Mouse (Mus musculus) small intestine, adult 10 weeks (tissue): ENCODE data around the gene Ccdc154. TPM values are rescaled to one million over a fixed set of nuclear protein-coding genes. Genes with fewer than 3 reads are reported as not detected.

Source experiments
- polyA plus RNA-seq: library from polyadenylated mRNA; stranded (reverse); fragments of 350-450 nt; fragmentation: Illumina TruSeq; extraction: RNeasy Lipid Tissue Mini Kit (QIAGEN cat#74804); gene quantifications from one replicate; pipeline ENCODE4 v1.2.3, GENCODE M21; 2014; ENCODE audit warnings: low replicate concordance

Gene Ccdc154
- polyA plus RNA-seq, result not detected

DNA sequence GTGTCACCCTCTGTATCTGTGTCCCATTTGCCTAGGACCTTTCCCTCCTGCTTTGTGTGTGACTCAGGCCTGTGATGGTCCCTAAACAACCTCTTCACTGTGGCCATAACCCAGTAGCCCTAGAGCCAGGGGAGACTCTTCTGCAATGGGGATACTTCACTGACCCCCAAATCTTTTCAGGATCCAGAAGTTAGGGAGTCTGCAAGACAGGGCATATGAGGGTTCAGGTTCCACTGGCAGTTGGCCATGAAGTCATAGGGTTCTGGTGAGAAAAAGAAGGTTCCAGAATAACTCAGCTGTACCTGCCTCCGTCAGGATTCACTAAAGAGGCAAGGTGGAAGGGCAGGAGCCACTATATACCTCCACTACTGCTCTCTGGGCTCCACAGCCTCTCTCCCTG, at the start of gene Ccdc154:
Gene Ccdc154, plus strand, starts transcription at position 301 of the 400 bp plus-strand sequence.

DNA sequence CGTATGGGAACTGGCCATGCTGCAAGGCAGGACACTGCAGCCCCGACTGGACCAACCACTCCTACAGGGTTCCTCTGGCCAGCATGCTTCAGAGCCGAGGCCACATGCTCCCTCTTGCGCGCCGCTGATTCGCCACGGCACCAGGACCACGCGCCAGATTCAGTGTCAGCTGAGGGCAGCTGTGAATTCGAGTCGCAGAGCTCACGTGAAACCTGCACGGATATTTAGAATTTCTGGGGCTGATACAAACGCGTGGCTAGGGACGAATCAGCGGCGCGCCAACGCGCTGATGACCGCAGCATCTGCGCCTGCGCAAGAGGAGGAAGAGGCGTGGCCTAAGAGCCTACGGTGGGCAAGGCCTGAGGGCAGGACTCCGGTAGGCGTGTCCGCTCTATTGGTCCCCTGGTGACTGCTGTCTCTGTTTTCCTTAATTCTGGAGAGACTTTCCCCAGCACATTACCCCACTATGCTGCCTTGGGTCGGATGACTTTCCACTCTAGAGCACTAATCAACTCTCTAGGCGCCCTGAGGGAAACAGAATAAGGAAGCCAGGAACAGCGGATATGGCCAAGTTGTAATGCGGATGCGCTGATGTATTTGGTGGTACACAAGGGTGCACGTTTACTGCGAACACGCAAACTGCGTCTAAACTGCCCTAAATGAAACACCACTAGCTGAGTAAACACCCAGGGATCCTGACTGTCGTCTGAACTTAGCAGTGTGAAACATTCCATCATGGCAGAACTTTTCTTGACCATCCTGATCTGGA, 46.4 kb upstream of the Ccdc154 start, which contains the start of gene Telo2:
Gene Telo2, minus strand, starts transcription at position 304 of the 769 bp plus-strand sequence.

DNA sequence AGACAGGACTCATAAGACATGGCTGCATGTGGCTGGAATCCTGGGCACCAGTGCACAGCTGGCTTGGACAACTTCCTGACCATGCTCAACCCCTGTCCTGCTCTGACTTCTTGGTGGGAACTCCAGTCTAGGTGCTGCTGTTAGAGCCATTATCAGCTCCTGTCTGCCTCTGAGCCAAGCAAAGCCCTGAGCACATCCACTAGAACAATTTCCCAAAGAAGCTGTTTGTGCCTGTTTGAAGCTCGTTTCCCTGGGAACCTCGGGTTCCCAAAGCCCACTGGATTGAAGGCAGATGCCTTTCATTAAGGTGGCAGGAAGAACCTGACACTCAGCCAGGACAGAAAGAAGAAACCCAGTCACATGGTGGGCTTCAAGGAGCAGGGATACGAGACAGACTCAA, 41.9 kb upstream of the Ccdc154 start, which contains the start of gene Ptx4:
Gene Ptx4, plus strand, starts transcription at position 355 of the 400 bp plus-strand sequence.

DNA sequence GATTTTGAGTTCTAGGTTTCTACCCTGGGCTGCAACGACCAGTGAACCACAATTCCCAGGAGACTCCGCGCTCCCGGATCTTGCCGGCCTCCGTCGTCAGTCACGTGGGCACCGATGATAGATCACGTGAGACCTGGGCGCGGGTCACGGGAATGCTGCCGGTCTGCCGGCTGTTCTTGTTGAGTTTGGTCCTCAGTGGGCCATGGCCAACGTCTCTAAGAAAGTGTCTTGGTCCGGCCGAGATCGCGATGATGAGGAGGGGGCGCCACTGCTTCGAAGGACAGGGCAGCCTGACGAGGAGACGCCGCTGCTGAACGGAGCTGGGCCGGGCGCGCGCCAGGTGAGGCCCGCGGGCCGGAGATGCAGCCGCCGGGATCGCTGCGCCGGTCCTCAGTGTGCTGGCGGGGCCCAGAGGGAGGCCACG, 29.0 kb upstream of the Ccdc154 start, which contains the start of gene Clcn7:
Gene Clcn7, plus strand, starts transcription at position 117 of the 424 bp plus-strand sequence.

DNA sequence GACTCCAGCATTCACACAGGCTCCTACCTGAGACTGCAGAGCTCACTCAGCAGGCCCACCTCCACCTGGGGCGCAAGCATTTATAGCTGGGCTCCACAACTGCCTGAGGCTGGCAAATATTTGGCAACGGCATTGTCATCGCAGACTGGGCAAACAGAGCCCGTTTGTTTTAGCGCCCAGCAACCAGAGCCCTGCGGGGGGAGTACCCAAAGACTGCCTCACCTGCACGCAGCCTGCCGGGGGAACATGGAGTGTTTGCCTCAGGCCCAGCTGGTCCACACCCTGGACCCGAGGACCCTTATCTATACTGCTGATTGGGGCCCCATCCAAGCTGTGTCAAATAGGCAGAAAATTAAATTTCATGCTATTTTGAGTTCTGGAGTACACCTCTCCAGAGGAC, 13.2 kb downstream of the Ccdc154 start, which contains the start of gene Gm38655:
Gene Gm38655, minus strand, starts transcription at position 61 of the 400 bp plus-strand sequence.

DNA sequence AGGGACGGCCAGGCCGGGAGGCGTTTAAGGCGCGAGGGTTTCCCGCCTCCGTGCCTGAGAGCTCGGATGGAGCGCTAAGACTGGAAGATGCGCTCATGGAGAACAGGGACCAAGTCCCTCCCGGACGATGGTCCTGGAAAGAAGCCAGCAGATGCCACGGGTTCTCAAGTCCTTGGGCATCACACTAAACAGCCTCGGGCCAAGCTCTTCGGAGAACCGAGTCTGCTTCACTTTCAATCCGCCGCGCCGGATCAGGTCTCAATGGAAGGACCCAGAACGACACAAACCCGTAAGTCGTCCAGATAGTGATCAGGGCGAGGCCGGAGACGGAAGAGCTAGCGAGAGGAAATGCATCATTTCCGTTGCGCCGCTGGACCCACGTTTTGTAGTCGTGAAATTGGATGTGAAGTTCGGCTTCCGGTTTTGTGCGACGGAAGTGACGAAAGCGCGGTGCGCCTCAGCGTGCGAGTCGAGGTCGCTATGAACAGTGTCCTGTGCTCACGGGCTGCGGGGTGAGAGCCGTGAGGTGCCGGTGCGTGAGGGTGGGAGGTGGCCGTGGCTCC, 21.9 kb downstream of the Ccdc154 start, which contains the start of gene BC003965:
Gene BC003965, plus strand, starts transcription at position 426 of the 563 bp plus-strand sequence.

DNA sequence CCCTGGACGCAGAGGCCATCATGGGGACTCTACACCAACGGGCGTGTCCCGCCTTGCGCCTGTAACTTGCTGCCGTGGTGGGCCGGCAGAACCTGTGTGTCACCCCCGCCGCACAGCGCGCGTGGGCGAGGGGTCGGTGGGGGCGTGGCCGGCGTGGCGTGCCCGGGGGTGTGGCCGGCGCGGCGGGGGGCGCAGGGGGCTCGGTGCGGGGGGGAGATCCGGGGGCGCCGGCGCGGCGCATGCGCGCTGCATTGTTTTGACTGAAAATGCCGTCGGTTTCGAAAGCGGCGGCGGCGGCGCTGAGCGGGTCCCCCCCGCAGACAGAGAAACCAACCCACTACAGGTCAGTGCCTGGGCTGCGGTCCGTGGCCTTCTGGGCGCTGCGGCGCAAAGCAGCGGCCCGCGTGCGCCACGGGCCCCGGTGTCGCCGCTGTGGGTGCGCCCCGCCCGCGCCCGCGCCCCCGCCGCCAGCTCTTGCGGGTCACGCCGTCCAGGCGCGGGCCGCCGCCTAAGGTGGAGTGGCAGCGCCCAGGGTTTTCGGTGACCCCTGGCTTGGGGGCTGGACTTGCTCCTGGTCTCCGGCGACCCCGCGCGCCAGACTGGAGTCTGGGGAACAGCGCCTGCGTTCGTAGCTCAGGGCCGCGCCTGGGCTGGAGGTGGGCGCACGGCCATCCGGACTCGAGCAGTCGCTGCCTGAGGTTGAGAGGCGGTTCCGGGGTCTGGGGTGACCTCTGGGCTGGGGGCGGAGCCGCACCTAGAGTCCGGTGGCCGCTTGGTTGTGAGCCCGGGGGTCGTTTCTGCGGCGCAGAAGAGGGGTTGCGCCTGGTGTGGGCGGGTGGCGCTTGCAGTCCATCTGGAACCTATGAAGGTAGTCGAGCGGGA, 26.1 kb downstream of the Ccdc154 start, which contains the start of gene Unkl:
Gene Unkl, plus strand, starts transcription at position 248 of the 882 bp plus-strand sequence.

Other genes with a start within 250 kb of the Ccdc154 start
- gene Mapk8ip3, start 225.5 kb upstream of the Ccdc154 start, polyA plus RNA-seq, result 3.5 TPM
- 65.7 TPM for gene Jpt2, start 201.8 kb upstream of the Ccdc154 start, polyA plus RNA-seq
- 7.6 TPM for gene Cramp1l, start 146.7 kb upstream of the Ccdc154 start, polyA plus RNA-seq
- gene Ift140, start 146.4 kb upstream of the Ccdc154 start, polyA plus RNA-seq, result 3.7 TPM
- 2.1 TPM for gene Tmem204, start 78.9 kb upstream of the Ccdc154 start, polyA plus RNA-seq
- gene Telo2, start 46.5 kb upstream of the Ccdc154 start, polyA plus RNA-seq, result 0.11 TPM
- gene Ptx4, start 41.7 kb upstream of the Ccdc154 start, polyA plus RNA-seq, result not detected
- 2.5 TPM for gene Clcn7, start 29.1 kb upstream of the Ccdc154 start, polyA plus RNA-seq
- not detected for gene Gm38655, start 13.0 kb downstream of the Ccdc154 start, polyA plus RNA-seq
- gene BC003965, start 22.1 kb downstream of the Ccdc154 start, polyA plus RNA-seq, result 14.3 TPM
- gene Unkl, start 25.9 kb downstream of the Ccdc154 start, polyA plus RNA-seq, result 19.8 TPM
- gene Gnptg, start 77.7 kb downstream of the Ccdc154 start, polyA plus RNA-seq, result 8.7 TPM
- 2.1 TPM for gene Tsr3, start 77.7 kb downstream of the Ccdc154 start, polyA plus RNA-seq
- 0.33 TPM for gene Baiap3, start 93.9 kb downstream of the Ccdc154 start, polyA plus RNA-seq
- gene Ube2i, start 112.2 kb downstream of the Ccdc154 start, polyA plus RNA-seq, result 184 TPM
- gene Prss34, start 135.9 kb downstream of the Ccdc154 start, polyA plus RNA-seq, result not detected
- not detected for gene Prss28, start 146.2 kb downstream of the Ccdc154 start, polyA plus RNA-seq
- not detected for gene Prss29, start 156.2 kb downstream of the Ccdc154 start, polyA plus RNA-seq
- not detected for gene Tpsab1, start 183.1 kb downstream of the Ccdc154 start, polyA plus RNA-seq
- not detected for gene Tpsb2, start 203.8 kb downstream of the Ccdc154 start, polyA plus RNA-seq
- 1.7 TPM for gene Tpsg1, start 206.8 kb downstream of the Ccdc154 start, polyA plus RNA-seq